Mouse (Mus musculus): ENCODE measurements at regions not wholly inside any gene's neighbourhood (a gene's known extent, or its start where the extent isn't known, plus 50 kb on each side); places are given as distances from the start of the nearest gene placed in this dataset.

GRCm38 (mm10) chr15:62320966-62321365 lies 1398.2 kb upstream of the A1bg start:
- TF ChIP-seq USF1 (IDR thresholded peaks at IDR 0.05; ENCODE audit: low read depth, low read length), result no peak
- TF ChIP-seq MAFK (IDR thresholded peaks at IDR 0.05; ENCODE audit: borderline replicate concordance, low read depth, low read length), result no peak
- TF ChIP-seq CTCF (IDR thresholded peaks at IDR 0.05 in 2 of 3, conservative IDR thresholded peaks at IDR 0.05 in 1 of 3; ENCODE audit: control insufficient read depth in 1 of 3, insufficient read depth in 1 of 3, low read depth in 2 of 3, low read length in 3 of 3, poor library complexity in 1 of 3, severe bottlenecking in 1 of 3), result no peak
- TF ChIP-seq RCOR1 (IDR thresholded peaks at IDR 0.05; ENCODE audit: low read depth, low read length), result no peak
- TF ChIP-seq MAX (IDR thresholded peaks at IDR 0.05; ENCODE audit: low read length), result no peak
- TF ChIP-seq RAD21 (IDR thresholded peaks at IDR 0.05; ENCODE audit: low read depth, low read length), result no peak
